Mouse (Mus musculus): ENCODE measurements around the gene Ephb1. TPM values are rescaled to one million over a fixed set of nuclear protein-coding genes. Genes with fewer than 3 reads are reported as not detected.

Gene Ephb1
- polyA plus RNA-seq, 1 experiment, result 2.7 TPM

- no peak for TF ChIP-seq CTCF (conservative IDR thresholded peaks at IDR 0.05; ENCODE audit: insufficient read depth, insufficient read length, low read depth, low read length)
- TF ChIP-seq POLR2A (IDR thresholded peaks at IDR 0.05; ENCODE audit: low read depth, low read length), result no peak
- WGBS, result 62% methylated on average over 6 of the region's 6 CpGs
- H3K36me3 ChIP-seq (ENCODE audit: control insufficient read depth, insufficient read depth, low read length), result no peaks in the 10 kb centered on the region
- H3K4me1 ChIP-seq (ENCODE audit: control insufficient read depth, insufficient read depth, low read length), result no peaks in the 10 kb centered on the region
- H3K4me3 ChIP-seq (ENCODE audit: insufficient read depth, low read depth, low read length), result no peak overlapping the region
- DNase-seq, result no peak
- H3K27ac ChIP-seq (ENCODE audit: insufficient read depth, low read depth, low read length), result no peak overlapping the region
- H3K27me3 ChIP-seq (replicated peaks; ENCODE audit: control insufficient read depth, insufficient read depth, low read length), result no peaks in the 10 kb centered on the region
Measured at GRCm38 (mm10) chr9:102039011-102039733, 315.3 kb downstream of the Ephb1 start.

- Histone ChIP-seq H3K27me3 (replicated peaks; ENCODE audit: control insufficient read depth, insufficient read depth, low read length) (no peaks in the 10 kb centered on the region), H3K36me3 (ENCODE audit: control insufficient read depth, insufficient read depth, low read length) (no peaks in the 10 kb centered on the region), H3K4me3 (ENCODE audit: insufficient read depth, low read depth, low read length) (no peak overlapping the region), H3K27ac (ENCODE audit: insufficient read depth, low read depth, low read length) (no peak overlapping the region), H3K4me1 (ENCODE audit: control insufficient read depth, insufficient read depth, low read length) (no peaks in the 10 kb centered on the region)
- 61% methylated on average over 5 of the region's 5 CpGs for WGBS
- DNase-seq, result no peak
- TF ChIP-seq POLR2A (IDR thresholded peaks at IDR 0.05; ENCODE audit: low read depth, low read length) (no peak), CTCF (conservative IDR thresholded peaks at IDR 0.05; ENCODE audit: insufficient read depth, insufficient read length, low read depth, low read length) (no peak)
Measured at GRCm38 (mm10) chr9:102036132-102036531, 318.4 kb downstream of the Ephb1 start.

- 81% methylated on average over 5 of the region's 5 CpGs for WGBS
- H3K4me1 ChIP-seq (ENCODE audit: control insufficient read depth, insufficient read depth, low read length), result no peaks in the 10 kb centered on the region
Measured at GRCm38 (mm10) chr9:102033231-102033630, 321.3 kb downstream of the Ephb1 start.

GRCm38 (mm10) chr9:102032376-102032775, 322.1 kb downstream of the Ephb1 start:
- Histone ChIP-seq H3K36me3 (ENCODE audit: control insufficient read depth, insufficient read depth, low read length) (no peaks in the 10 kb centered on the region), H3K27me3 (replicated peaks; ENCODE audit: control insufficient read depth, insufficient read depth, low read length) (no peaks in the 10 kb centered on the region), H3K4me1 (ENCODE audit: control insufficient read depth, insufficient read depth, low read length) (no peaks in the 10 kb centered on the region), H3K4me3 (ENCODE audit: insufficient read depth, low read depth, low read length) (no peak overlapping the region), H3K27ac (ENCODE audit: insufficient read depth, low read depth, low read length) (no peak overlapping the region)
- TF ChIP-seq CTCF (conservative IDR thresholded peaks at IDR 0.05; ENCODE audit: insufficient read depth, insufficient read length, low read depth, low read length), result no peak
- no peak for TF ChIP-seq POLR2A (IDR thresholded peaks at IDR 0.05; ENCODE audit: low read depth, low read length)
- DNase-seq, result no peak
- 49% methylated on average over 8 of the region's 8 CpGs for WGBS

More at GRCm38 (mm10) chr9:102033231-102033630, 321.3 kb downstream of the Ephb1 start:
- Histone ChIP-seq H3K4me3 (ENCODE audit: insufficient read depth, low read depth, low read length) (no peak overlapping the region), H3K36me3 (ENCODE audit: control insufficient read depth, insufficient read depth, low read length) (no peaks in the 10 kb centered on the region), H3K27me3 (replicated peaks; ENCODE audit: control insufficient read depth, insufficient read depth, low read length) (no peaks in the 10 kb centered on the region), H3K27ac (ENCODE audit: insufficient read depth, low read depth, low read length) (no peak overlapping the region)
- TF ChIP-seq CTCF (conservative IDR thresholded peaks at IDR 0.05; ENCODE audit: insufficient read depth, insufficient read length, low read depth, low read length) (no peak), POLR2A (IDR thresholded peaks at IDR 0.05; ENCODE audit: low read depth, low read length) (no peak)
- DNase-seq, result no peak

- WGBS, result 69% methylated on average over 7 of the region's 7 CpGs
- no peak for DNase-seq
- H3K4me3 ChIP-seq (ENCODE audit: insufficient read depth, low read depth, low read length), result no peak overlapping the region
Measured at GRCm38 (mm10) chr9:102029661-102030060, 324.8 kb downstream of the Ephb1 start.

DNA sequence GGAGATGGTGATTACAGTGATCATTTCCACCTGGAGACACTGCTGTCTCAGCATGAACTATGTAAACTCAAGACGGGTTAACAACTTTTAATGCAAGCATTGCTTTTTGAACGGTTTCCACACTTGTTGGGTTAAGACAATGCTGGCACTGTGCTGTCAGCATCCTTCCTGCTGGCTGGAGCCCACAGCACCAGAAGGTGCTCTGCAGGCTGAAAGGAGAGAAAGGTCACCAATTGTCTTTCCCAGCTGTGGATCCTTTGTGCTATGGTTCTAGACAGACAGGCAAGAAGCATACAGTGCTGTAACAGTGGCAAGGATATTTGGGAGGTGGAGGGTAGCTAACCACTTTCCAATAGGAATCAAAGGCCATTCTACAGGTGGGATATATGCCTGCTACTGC, 328.4 kb downstream of the Ephb1 start:
- Histone ChIP-seq H3K4me1 (ENCODE audit: control insufficient read depth, insufficient read depth, low read length) (no peaks in the 10 kb centered on the region), H3K27ac (ENCODE audit: insufficient read depth, low read depth, low read length) (no peak overlapping the region), H3K36me3 (ENCODE audit: control insufficient read depth, insufficient read depth, low read length) (no peaks in the 10 kb centered on the region), H3K27me3 (replicated peaks; ENCODE audit: control insufficient read depth, insufficient read depth, low read length) (no peaks in the 10 kb centered on the region), H3K4me3 (ENCODE audit: insufficient read depth, low read depth, low read length) (no peak overlapping the region)
- TF ChIP-seq CTCF (conservative IDR thresholded peaks at IDR 0.05; ENCODE audit: insufficient read depth, insufficient read length, low read depth, low read length) (no peak), POLR2A (IDR thresholded peaks at IDR 0.05; ENCODE audit: low read depth, low read length) (no peak)
- 67% methylated on average over 2 of the region's 2 CpGs for WGBS
- DNase-seq, result no peak

More at GRCm38 (mm10) chr9:102029661-102030060, 324.8 kb downstream of the Ephb1 start:
- Histone ChIP-seq H3K27me3 (replicated peaks; ENCODE audit: control insufficient read depth, insufficient read depth, low read length) (no peaks in the 10 kb centered on the region), H3K27ac (ENCODE audit: insufficient read depth, low read depth, low read length) (no peak overlapping the region), H3K36me3 (ENCODE audit: control insufficient read depth, insufficient read depth, low read length) (no peaks in the 10 kb centered on the region), H3K4me1 (ENCODE audit: control insufficient read depth, insufficient read depth, low read length) (no peaks in the 10 kb centered on the region)
- TF ChIP-seq POLR2A (IDR thresholded peaks at IDR 0.05; ENCODE audit: low read depth, low read length), result no peak
- no peak for TF ChIP-seq CTCF (conservative IDR thresholded peaks at IDR 0.05; ENCODE audit: insufficient read depth, insufficient read length, low read depth, low read length)

GRCm38 (mm10) chr9:102025141-102025540, 329.4 kb downstream of the Ephb1 start:
- 88% methylated on average over 6 of the region's 6 CpGs for WGBS
- Histone ChIP-seq H3K27me3 (replicated peaks; ENCODE audit: control insufficient read depth, insufficient read depth, low read length) (no peaks in the 10 kb centered on the region), H3K4me3 (ENCODE audit: insufficient read depth, low read depth, low read length) (no peak overlapping the region), H3K27ac (ENCODE audit: insufficient read depth, low read depth, low read length) (no peak overlapping the region), H3K4me1 (ENCODE audit: control insufficient read depth, insufficient read depth, low read length) (no peaks in the 10 kb centered on the region), H3K36me3 (ENCODE audit: control insufficient read depth, insufficient read depth, low read length) (no peaks in the 10 kb centered on the region)
- TF ChIP-seq POLR2A (IDR thresholded peaks at IDR 0.05; ENCODE audit: low read depth, low read length) (no peak), CTCF (conservative IDR thresholded peaks at IDR 0.05; ENCODE audit: insufficient read depth, insufficient read length, low read depth, low read length) (no peak)
- no peak for DNase-seq
